Mouse (Mus musculus) intestine, embryonic 16.5 days (tissue): ENCODE results near the gene Dnajc5. TPM values are rescaled to one million over a fixed set of nuclear protein-coding genes. Genes with fewer than 3 reads are reported as not detected.

Experiments
- ATAC-seq: fragments of 200-750 bp; cut with Nextera tagmentation; 2 replicates; pipeline ENCODE4 v1.8.0; 2017; ENCODE audit warnings: moderate TSS enrichment, moderate library complexity
- H3K27ac ChIP-seq: fragments of 300-500 bp; sonication (generic); 2 replicates; pipeline ENCODE4 v1.5.1; 2014; ENCODE audit warnings: mild to moderate bottlenecking, low read length
- H3K27me3 ChIP-seq: fragments of 300-500 bp; sonication (generic); replicated peaks from 2 replicates; pipeline ENCODE4 v1.6.1; 2014; ENCODE audit warnings: low read length, control low read depth, mixed read lengths; ENCODE audit not compliant: control insufficient read depth, insufficient read depth
- H3K36me3 ChIP-seq: fragments of 300-500 bp; sonication (generic); 2 replicates; pipeline ENCODE4 v1.6.1; 2014; ENCODE audit warnings: low read length, control low read depth; ENCODE audit not compliant: control insufficient read depth, insufficient read depth
- H3K4me1 ChIP-seq: fragments of 300-500 bp; sonication (generic); 2 replicates; pipeline ENCODE4 v1.6.1; 2014; ENCODE audit warnings: low read length, control low read depth, mixed read lengths; ENCODE audit not compliant: control insufficient read depth, insufficient read depth
- H3K4me2 ChIP-seq: fragments of 300-500 bp; sonication (generic); 2 replicates; pipeline ENCODE4 v1.6.1; 2014; ENCODE audit warnings: low read depth, low read length, control low read depth
- H3K4me3 ChIP-seq: fragments of 300-500 bp; sonication (generic); 2 replicates; pipeline ENCODE4 v1.5.1; 2014; ENCODE audit warnings: mild to moderate bottlenecking, low read length
- H3K9ac ChIP-seq: fragments of 300-500 bp; sonication (generic); 2 replicates; pipeline ENCODE4 v1.6.1; 2014; ENCODE audit warnings: low read depth, low read length
- H3K9me3 ChIP-seq: fragments of 300-500 bp; sonication (generic); 2 replicates; pipeline ENCODE4 v1.6.1; 2016; ENCODE audit warnings: low read length, control low read depth; ENCODE audit not compliant: control insufficient read depth
- WGBS: fragments of 180-500 bp; shearing (Covaris S2); extraction: QIAGEN DNeasy Blood & Tissue Kit; methylation state at CpG from one replicate; pipeline ENCODE4 v1.1.7; 2014; 5-methylcytosine and 5-hydroxymethylcytosine counted together
- polyA plus RNA-seq: library from polyadenylated mRNA; unstranded; fragments of >200 nt; fragmentation: Nextera tagmentation; extraction: Ambion mirVana; gene quantifications from 2 replicates; pipeline ENCODE4 v1.2.1, GENCODE M21; 2015

Gene Dnajc5
- polyA plus RNA-seq, 1 experiment from 2014 or later: 74.1 TPM

GRCm38 (mm10) chr2:181576613-181577012 is 56.3 kb downstream of the Dnajc5 start:
- H3K9ac ChIP-seq: no peak overlapping the region
- no peaks in the 10 kb centered on the region; the same call in 1 of the 2 replicates for H3K36me3 ChIP-seq
- 91% methylated on average over 2 of the region's 2 CpGs for WGBS
- peaks cover 22% of the 10 kb centered on the region for H3K4me1 ChIP-seq
- no peaks in the 10 kb centered on the region for H3K9me3 ChIP-seq
- no peak overlapping the region for H3K27ac ChIP-seq
- H3K4me2 ChIP-seq: no peak overlapping the region
- no peak for ATAC-seq
- H3K4me3 ChIP-seq: no peak overlapping the region
- H3K27me3 ChIP-seq: no peaks in the 10 kb centered on the region

- no peak for ATAC-seq
- no peak overlapping the region for H3K4me3 ChIP-seq
- H3K9ac ChIP-seq: no peak overlapping the region
- H3K27ac ChIP-seq: no peak overlapping the region
- H3K36me3 ChIP-seq: no peaks in the 10 kb centered on the region; the same call in 1 of the 2 replicates
- peaks cover 22% of the 10 kb centered on the region for H3K4me1 ChIP-seq
- no peaks in the 10 kb centered on the region for H3K9me3 ChIP-seq
- 79% methylated on average over 2 of the region's 2 CpGs for WGBS
- no peaks in the 10 kb centered on the region for H3K27me3 ChIP-seq
- H3K4me2 ChIP-seq: no peak overlapping the region
Observed at GRCm38 (mm10) chr2:181577126-181577525, 56.8 kb downstream of the Dnajc5 start.

GRCm38 (mm10) chr2:181577981-181578581 is 57.8 kb downstream of the Dnajc5 start:
- ATAC-seq: no peak

GRCm38 (mm10) chr2:181578790-181579618 is 58.7 kb downstream of the Dnajc5 start:
- H3K36me3 ChIP-seq: no peaks in the 10 kb centered on the region
- no peak overlapping the region for H3K27ac ChIP-seq
- 0 out of 2 replicates have a peak overlapping the region, but pooled peaks have one; percentile 15 for H3K4me2 ChIP-seq
- ATAC-seq: no peak
- peak overlapping the region; percentile 42; the same call in 1 of the 2 replicates for H3K9ac ChIP-seq
- H3K4me3 ChIP-seq: no peak overlapping the region
- H3K9me3 ChIP-seq: no peaks in the 10 kb centered on the region
- no peaks in the 10 kb centered on the region for H3K27me3 ChIP-seq
- WGBS: 28% methylated on average over 5 of the region's 5 CpGs
- peaks cover 22% of the 10 kb centered on the region for H3K4me1 ChIP-seq

More at GRCm38 (mm10) chr2:181577981-181578581, 57.8 kb downstream of the Dnajc5 start:
- Histone ChIP-seq H3K9ac (no peak overlapping the region), H3K4me1 (peaks cover 22% of the 10 kb centered on the region), H3K9me3 (no peaks in the 10 kb centered on the region), H3K27ac (no peak overlapping the region), H3K4me2 (no peak overlapping the region), H3K36me3 (no peaks in the 10 kb centered on the region), H3K27me3 (no peaks in the 10 kb centered on the region), H3K4me3 (no peak overlapping the region)
- 81% methylated on average over 7 of the region's 7 CpGs for WGBS

- no peak overlapping the region for H3K4me2 ChIP-seq
- 0 out of 2 replicates have a peak overlapping the region, but pooled peaks have one; percentile 90 for H3K9ac ChIP-seq
- 89% methylated on average over 1 of the region's 1 CpGs for WGBS
- H3K27ac ChIP-seq: no peak overlapping the region
- peaks cover 22% of the 10 kb centered on the region for H3K4me1 ChIP-seq
- H3K27me3 ChIP-seq: no peaks in the 10 kb centered on the region
- no peak for ATAC-seq
- H3K36me3 ChIP-seq: no peaks in the 10 kb centered on the region
- no peaks in the 10 kb centered on the region for H3K9me3 ChIP-seq
- no peak overlapping the region for H3K4me3 ChIP-seq
Observed at GRCm38 (mm10) chr2:181579681-181580080, 59.4 kb downstream of the Dnajc5 start.

GRCm38 (mm10) chr2:181580131-181580772 is 60.0 kb downstream of the Dnajc5 start:
- peak overlapping the region; percentile 79 for H3K27ac ChIP-seq
- H3K4me2 ChIP-seq: peak overlapping the region; percentile 86
- 67% methylated on average over 5 of the region's 5 CpGs for WGBS
- no peaks in the 10 kb centered on the region for H3K27me3 ChIP-seq
- peak overlapping the region; percentile 80 for H3K4me3 ChIP-seq
- no peak for ATAC-seq
- peaks cover 22% of the 10 kb centered on the region for H3K4me1 ChIP-seq
- peak overlapping the region; percentile 90 for H3K9ac ChIP-seq
- no peaks in the 10 kb centered on the region for H3K36me3 ChIP-seq
- no peaks in the 10 kb centered on the region for H3K9me3 ChIP-seq

GRCm38 (mm10) chr2:181581016-181581401 is 60.7 kb downstream of the Dnajc5 start:
- Histone ChIP-seq H3K4me3 (peak overlapping the region; percentile 80), H3K9ac (peak overlapping the region; percentile 90), H3K9me3 (no peaks in the 10 kb centered on the region), H3K27ac (peak overlapping the region; percentile 97), H3K4me1 (peaks cover 22% of the 10 kb centered on the region), H3K36me3 (0 out of 2 replicates have a peak, but pooled peaks cover 3% of the 10 kb centered on the region), H3K4me2 (peak overlapping the region; percentile 86), H3K27me3 (no peaks in the 10 kb centered on the region)
- WGBS: under 1% methylated on average over 11 of the region's 11 CpGs
- peak; percentile 84 for ATAC-seq

- H3K27ac ChIP-seq: peak overlapping the region; percentile 97
- 0 out of 2 replicates have a peak, but pooled peaks cover 8% of the 10 kb centered on the region for H3K36me3 ChIP-seq
- peak overlapping the region; percentile 90 for H3K9ac ChIP-seq
- peak overlapping the region; percentile 86 for H3K4me2 ChIP-seq
- no peaks in the 10 kb centered on the region for H3K27me3 ChIP-seq
- H3K9me3 ChIP-seq: no peaks in the 10 kb centered on the region
- H3K4me3 ChIP-seq: peak overlapping the region; percentile 80
- WGBS: under 1% methylated on average over 49 of the region's 49 CpGs
- ATAC-seq: peak; percentile 87
- peaks cover 22% of the 10 kb centered on the region for H3K4me1 ChIP-seq
Observed at GRCm38 (mm10) chr2:181581402-181582120, 61.3 kb downstream of the Dnajc5 start.
